Mouse (Mus musculus) forebrain, embryonic 11.5 days (tissue): ENCODE measurements around the gene 4930404N11Rik. TPM values are rescaled to one million over a fixed set of nuclear protein-coding genes. Genes with fewer than 3 reads are reported as not detected.

Source experiments
- ATAC-seq: fragments of 200-750 bp; cut with Nextera tagmentation; replicated peaks from 2 replicates; pipeline ENCODE4 v1.8.0; 2017; ENCODE audit warnings: moderate TSS enrichment; ENCODE audit not compliant: low FRiP score
- DNase-seq: peaks from one replicate; pipeline ENCODE4 v3.0.0-alpha.2; 2017; ENCODE audit warnings: low spot score
- H3K27ac ChIP-seq: fragments of 300-500 bp; sonication (generic); 2 replicates; pipeline ENCODE4 v1.5.1; 2014; ENCODE audit warnings: low read depth, low read length
- H3K27me3 ChIP-seq: fragments of 300-500 bp; sonication (generic); 2 replicates; pipeline ENCODE4 v1.6.1; 2014; ENCODE audit warnings: mild to moderate bottlenecking, low read length, mixed read lengths; ENCODE audit not compliant: control insufficient read depth, insufficient read depth
- H3K36me3 ChIP-seq: fragments of 300-500 bp; sonication (generic); 2 replicates; pipeline ENCODE4 v1.6.1; 2014; ENCODE audit warnings: mild to moderate bottlenecking, low read length, moderate library complexity, mixed read lengths; ENCODE audit not compliant: control insufficient read depth, insufficient read depth
- H3K4me1 ChIP-seq: fragments of 300-500 bp; sonication (generic); replicated peaks from 2 replicates; pipeline ENCODE4 v1.6.1; 2014; ENCODE audit warnings: low read length, mixed read lengths; ENCODE audit not compliant: control insufficient read depth, insufficient read depth
- H3K4me2 ChIP-seq: fragments of 300-500 bp; sonication (generic); 2 replicates; pipeline ENCODE4 v1.6.1; 2014; ENCODE audit warnings: low read depth, mild to moderate bottlenecking, low read length, moderate library complexity, mixed read lengths; ENCODE audit not compliant: severe bottlenecking
- H3K4me3 ChIP-seq: fragments of 300-500 bp; sonication (generic); 2 replicates; pipeline ENCODE4 v1.5.1; 2014; ENCODE audit warnings: low read depth, low read length
- H3K9ac ChIP-seq: fragments of 300-500 bp; sonication (generic); 2 replicates; pipeline ENCODE4 v1.6.1; 2014; ENCODE audit warnings: low read length
- H3K9me3 ChIP-seq: fragments of 300-500 bp; sonication (generic); 2 replicates; pipeline ENCODE4 v1.6.1; 2016; ENCODE audit warnings: low read length, mixed read lengths; ENCODE audit not compliant: control insufficient read depth
- WGBS: fragments of 180-500 bp; shearing (Covaris S2); extraction: QIAGEN DNeasy Blood & Tissue Kit; methylation state at CpG from one replicate; pipeline ENCODE4 v1.1.7; 2014; 5-methylcytosine and 5-hydroxymethylcytosine counted together
- polyA plus RNA-seq: library from polyadenylated mRNA; unstranded; fragments of >200 nt; fragmentation: Nextera tagmentation; extraction: Ambion mirVana; gene quantifications from 2 replicates; pipeline ENCODE4 v1.2.1, GENCODE M21; 2014

Gene 4930404N11Rik
- polyA plus RNA-seq, 1 experiment from 2014 or later, result 0.15 TPM

GRCm38 (mm10) chr10:81379183-81379553 is 13.6 kb upstream of the 4930404N11Rik start:
- DNase-seq, result no peak
- H3K27ac ChIP-seq, result peak overlapping the region; percentile 75
- no peaks in the 10 kb centered on the region for H3K9me3 ChIP-seq
- peak overlapping the region; percentile 64 for H3K9ac ChIP-seq
- peaks cover 5% of the 10 kb centered on the region; the same call in 1 of the 2 replicates for H3K36me3 ChIP-seq
- peaks cover 17% of the 10 kb centered on the region for H3K4me1 ChIP-seq
- H3K27me3 ChIP-seq, result no peaks in the 10 kb centered on the region
- peak overlapping the region; percentile 89 for H3K4me3 ChIP-seq
- ATAC-seq, result no peak; the same call in 1 of the 2 replicates
- H3K4me2 ChIP-seq, result peak overlapping the region; percentile 65
- WGBS, result 55% methylated on average over 3 of the region's 3 CpGs

DNA sequence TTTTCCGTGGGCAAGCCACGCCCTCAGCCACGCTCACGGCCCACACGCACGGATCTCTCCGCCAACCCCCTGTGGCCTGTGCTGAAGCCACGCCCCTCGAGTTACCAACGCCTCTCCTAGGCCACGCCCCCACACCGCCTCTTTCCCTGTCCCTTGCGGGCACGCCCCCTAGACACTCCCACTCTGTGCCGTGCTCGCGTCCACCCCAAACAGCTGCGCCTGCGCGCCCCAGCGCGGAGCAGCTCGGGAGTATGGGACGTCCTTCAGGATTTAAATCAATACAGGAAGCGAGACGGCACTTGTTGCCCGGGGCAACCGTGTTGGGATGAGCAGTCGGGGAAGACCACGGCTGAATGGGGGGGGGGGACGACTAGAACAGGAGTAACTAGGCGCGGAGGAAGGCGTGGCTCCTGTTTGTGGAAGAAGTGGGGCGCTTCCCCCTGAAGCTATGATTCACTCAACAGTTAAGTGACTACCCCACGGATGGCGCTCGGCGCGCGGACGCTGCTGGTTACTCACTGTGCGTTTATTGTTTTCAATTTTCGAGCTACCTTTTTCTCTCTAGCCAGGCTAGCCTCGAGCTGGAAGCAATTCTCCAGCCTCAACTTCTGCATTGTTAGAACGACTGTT is 13.1 kb upstream of the 4930404N11Rik start:
- peak overlapping the region; percentile 75 for H3K27ac ChIP-seq
- peak; percentile 97 for ATAC-seq
- WGBS, result under 1% methylated on average over 46 of the region's 46 CpGs
- H3K36me3 ChIP-seq, result peaks cover 6% of the 10 kb centered on the region; the same call in 1 of the 2 replicates
- H3K9ac ChIP-seq, result peak overlapping the region; percentile 94
- H3K9me3 ChIP-seq, result no peaks in the 10 kb centered on the region
- peak; percentile 100 for DNase-seq
- H3K4me1 ChIP-seq, result peaks cover 17% of the 10 kb centered on the region
- H3K4me2 ChIP-seq, result peak overlapping the region; percentile 65
- peak overlapping the region; percentile 89 for H3K4me3 ChIP-seq
- no peaks in the 10 kb centered on the region for H3K27me3 ChIP-seq

- Histone ChIP-seq H3K27ac (peak within 1 kb of the TSS; percentile 75), H3K4me1 (peaks cover 17% of the 10 kb centered on the region), H3K9ac (peak within 1 kb of the TSS; percentile 94), H3K27me3 (no peaks in the 10 kb centered on the region), H3K9me3 (no peaks in the 10 kb centered on the region), H3K36me3 (peaks cover 6% of the 10 kb centered on the region; the same call in 1 of the 2 replicates), H3K4me3 (peak within 1 kb of the TSS; percentile 89), H3K4me2 (peak within 1 kb of the TSS; percentile 88)
- peak; percentile 66 for ATAC-seq
- under 1% methylated on average over 55 of the region's 59 CpGs for WGBS
- DNase-seq, result no peak
Observed at GRCm38 (mm10) chr10:81377793-81378552, 12.4 kb upstream of the 4930404N11Rik start, which contains the start of gene Fzr1. Gene Fzr1 (minus strand): TSS chr10:81378516.

DNA sequence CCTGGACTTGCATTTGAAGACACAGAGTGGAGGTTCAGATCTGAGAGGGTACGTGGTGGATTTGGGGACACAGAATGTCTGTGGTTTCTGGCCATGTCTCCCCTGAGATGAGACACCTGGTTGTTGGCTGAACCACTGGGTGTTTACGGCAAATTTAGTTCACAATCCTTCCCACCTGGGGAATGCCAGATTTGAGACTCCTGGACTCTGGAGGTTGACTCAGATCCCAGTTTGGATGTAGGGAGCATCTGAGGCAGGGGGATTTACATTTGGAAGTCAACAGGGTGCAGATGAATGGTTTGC is 11.7 kb upstream of the 4930404N11Rik start:
- Histone ChIP-seq H3K9ac (peak overlapping the region; percentile 94), H3K27ac (no peak overlapping the region), H3K4me3 (peak overlapping the region; percentile 89), H3K36me3 (peaks cover 9% of the 10 kb centered on the region; the same call in 1 of the 2 replicates), H3K4me2 (peak overlapping the region; percentile 88), H3K4me1 (peaks cover 17% of the 10 kb centered on the region), H3K9me3 (no peaks in the 10 kb centered on the region), H3K27me3 (no peaks in the 10 kb centered on the region)
- DNase-seq (no peak), ATAC-seq (no peak)
- 56% methylated on average over 2 of the region's 2 CpGs for WGBS

GRCm38 (mm10) chr10:81376561-81377361 is 11.1 kb upstream of the 4930404N11Rik start:
- no peaks in the 10 kb centered on the region for H3K9me3 ChIP-seq
- H3K9ac ChIP-seq, result peak overlapping the region; percentile 94
- peaks cover 17% of the 10 kb centered on the region for H3K4me1 ChIP-seq
- H3K36me3 ChIP-seq, result peaks cover 9% of the 10 kb centered on the region; the same call in 1 of the 2 replicates
- peak overlapping the region; percentile 89 for H3K4me3 ChIP-seq
- H3K4me2 ChIP-seq, result peak overlapping the region; percentile 88
- H3K27me3 ChIP-seq, result no peaks in the 10 kb centered on the region
- ATAC-seq (no peak), DNase-seq (no peak)
- WGBS, result 43% methylated on average over 6 of the region's 6 CpGs
- peak overlapping the region; percentile 6; the same call in 1 of the 2 replicates for H3K27ac ChIP-seq

DNA sequence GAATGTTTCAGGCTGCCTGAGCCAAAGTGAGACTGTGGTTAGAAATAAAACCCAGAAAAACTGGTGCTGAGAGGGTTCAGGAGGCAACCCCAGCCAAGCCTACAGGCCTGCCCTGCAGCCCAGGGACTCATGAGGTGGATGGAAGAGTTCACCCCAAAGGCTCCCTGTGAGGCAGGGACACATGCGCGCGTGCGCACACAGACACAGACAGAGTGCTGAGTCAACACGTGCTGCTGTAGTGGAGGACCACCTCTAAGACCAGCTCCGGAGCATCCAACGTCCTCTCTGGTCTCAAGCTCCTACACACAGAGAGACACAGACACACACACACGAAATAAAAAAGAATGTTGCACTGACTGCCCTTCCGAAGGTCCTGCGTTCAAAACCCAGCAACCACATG is 9.7 kb upstream of the 4930404N11Rik start:
- no peaks in the 10 kb centered on the region for H3K27me3 ChIP-seq
- H3K36me3 ChIP-seq, result peaks cover 15% of the 10 kb centered on the region; the same call in 1 of the 2 replicates
- no peak overlapping the region for H3K27ac ChIP-seq
- H3K9me3 ChIP-seq, result no peaks in the 10 kb centered on the region
- DNase-seq, result no peak
- no peak overlapping the region for H3K4me3 ChIP-seq
- H3K4me1 ChIP-seq, result peaks cover 17% of the 10 kb centered on the region
- WGBS, result 94% methylated on average over 10 of the region's 10 CpGs
- no peak overlapping the region for H3K9ac ChIP-seq
- no peak overlapping the region for H3K4me2 ChIP-seq
- ATAC-seq, result no peak

GRCm38 (mm10) chr10:81367207-81367495 is 1.5 kb upstream of the 4930404N11Rik start:
- Histone ChIP-seq H3K27ac (no peak overlapping the region), H3K9me3 (no peaks in the 10 kb centered on the region), H3K4me3 (no peak overlapping the region), H3K4me2 (no peak overlapping the region), H3K36me3 (peaks cover 32% of the 10 kb centered on the region), H3K27me3 (peaks cover 19% of the 10 kb centered on the region), H3K9ac (no peak overlapping the region), H3K4me1 (peaks cover 29% of the 10 kb centered on the region)
- no peak for ATAC-seq
- no peak for DNase-seq
- 86% methylated on average over 6 of the region's 6 CpGs for WGBS

DNA sequence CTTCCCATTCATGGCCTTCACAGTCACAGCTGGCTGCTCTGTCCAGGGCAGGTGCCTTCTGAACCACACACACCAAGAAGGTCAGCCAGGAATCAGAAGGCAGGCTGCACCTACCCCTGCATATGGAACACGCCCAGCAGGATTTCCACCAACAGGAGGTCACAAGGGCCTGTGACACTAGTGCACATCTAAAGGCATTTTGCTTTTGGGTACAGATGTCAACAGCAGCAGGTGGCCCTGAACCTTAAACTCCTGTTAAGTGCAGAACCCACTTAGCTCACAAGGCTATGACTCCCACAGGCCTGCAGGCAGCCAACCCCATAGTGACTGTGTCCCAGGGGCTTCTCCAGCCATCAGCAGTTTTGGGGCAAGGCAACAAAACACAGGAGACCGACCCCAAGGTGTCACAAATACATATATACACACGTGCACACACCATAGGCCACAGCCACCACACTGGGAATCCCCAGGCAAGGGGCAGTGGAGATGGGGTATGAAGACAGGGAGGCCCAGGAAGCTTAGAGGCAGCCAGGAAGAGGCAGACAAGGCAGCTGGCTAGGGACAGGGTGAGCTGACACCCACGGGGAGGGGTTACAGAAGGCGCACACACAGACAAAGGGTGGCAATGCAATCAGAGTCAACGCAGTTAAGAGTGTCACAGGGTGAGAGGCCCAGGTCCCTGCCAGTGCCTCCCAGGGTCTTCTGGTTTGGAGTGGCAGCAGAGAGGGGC is 1.0 kb upstream of the 4930404N11Rik start:
- Histone ChIP-seq H3K27me3 (peaks cover 19% of the 10 kb centered on the region), H3K9me3 (no peaks in the 10 kb centered on the region), H3K36me3 (peaks cover 32% of the 10 kb centered on the region), H3K9ac (no peak overlapping the region), H3K27ac (no peak overlapping the region), H3K4me3 (no peak overlapping the region), H3K4me2 (no peak overlapping the region), H3K4me1 (peaks cover 29% of the 10 kb centered on the region)
- WGBS, result 83% methylated on average over 6 of the region's 6 CpGs
- DNase-seq (no peak), ATAC-seq (no peak)
